Comparison of ENCODE assay signal across 8 mouse cellular contexts in genomic region chr5:140607836-140608633, GRCm38 (mm10). TPM values are rescaled to one million over a fixed set of nuclear protein-coding genes. Genes with fewer than 3 reads are reported as not detected.
DNase-seq lines count a peak whose midpoint lies in the region; ATAC-seq lines count a peak whose summit lies in the region.
"Had no signal": no experiment of that assay in that cellular context is flagged by ENCODE, and none has a peak within 500 bp of the region (broad histone marks: within the 10 kb centered on the region; RNA-seq: fewer than 3 reads in every experiment).

No protein-coding gene starts in this region.

- no peaks in the 10 kb centered on the region for H3K9me3 ChIP-seq in embryonic facial prominence, embryonic 15.5 days (replicated peaks)
- H3K9me3 ChIP-seq in limb, embryonic 10.5 days (replicated peaks), result no peaks in the 10 kb centered on the region
- no peaks in the 10 kb centered on the region for H3K9me3 ChIP-seq in midbrain, embryonic 16.5 days (replicated peaks; ENCODE audit: control insufficient read depth, low read length, poor library complexity, severe bottlenecking)

- H3K27me3 ChIP-seq in embryonic facial prominence, embryonic 15.5 days, result peaks cover 19% of the 10 kb centered on the region; the same call in 1 of the 2 replicates
- peaks cover 91% of the 10 kb centered on the region for H3K27me3 ChIP-seq in limb, embryonic 10.5 days (ENCODE audit: low read depth, poor library complexity, severe bottlenecking)
- H3K27me3 ChIP-seq in midbrain, embryonic 16.5 days (ENCODE audit: control insufficient read depth, insufficient read depth, low read depth, low read length), result peaks cover 8% of the 10 kb centered on the region

- under 1% methylated on average over 17 of the region's 17 CpGs for WGBS in embryonic facial prominence, embryonic 15.5 days
- WGBS in limb, embryonic 10.5 days, result 2% methylated on average over 17 of the region's 17 CpGs
- under 1% methylated on average over 17 of the region's 17 CpGs for WGBS in midbrain, embryonic 16.5 days

- H3K27ac ChIP-seq in embryonic facial prominence, embryonic 15.5 days (replicated peaks), result peak overlapping the region; percentile 93
- peak overlapping the region; percentile 75 for H3K27ac ChIP-seq in limb, embryonic 10.5 days
- H3K27ac ChIP-seq in midbrain, embryonic 16.5 days (ENCODE audit: low read length), result peak overlapping the region; percentile 83

- H3K4me2 ChIP-seq in embryonic facial prominence, embryonic 15.5 days (replicated peaks), result peak overlapping the region; percentile 90
- H3K4me2 ChIP-seq in midbrain, embryonic 16.5 days (ENCODE audit: low read length), result peak overlapping the region; percentile 90

- H3K36me3 ChIP-seq in embryonic facial prominence, embryonic 15.5 days, result peaks cover 11% of the 10 kb centered on the region; the same call in 1 of the 2 replicates
- H3K36me3 ChIP-seq in limb, embryonic 10.5 days, result 0 out of 2 replicates have a peak, but pooled peaks cover under 1% of the 10 kb centered on the region
- H3K36me3 ChIP-seq in midbrain, embryonic 16.5 days (ENCODE audit: control insufficient read depth, insufficient read depth, low read length), result no peaks in the 10 kb centered on the region

- H3K4me3 ChIP-seq in embryonic facial prominence, embryonic 15.5 days (replicated peaks), result peak overlapping the region; percentile 63
- H3K4me3 ChIP-seq in limb, embryonic 10.5 days, result peak overlapping the region; percentile 60
- H3K4me3 ChIP-seq in midbrain, embryonic 16.5 days (ENCODE audit: low read depth, low read length), result peak overlapping the region; percentile 56

- DNase-seq in urinary bladder, postnatal 14 days (ENCODE audit: low spot score), result peak; percentile 35
- no peak for DNase-seq in urinary bladder, postnatal 10 days (ENCODE audit: low spot score)
- DNase-seq in limb, embryonic 10.5 days (ENCODE audit: low spot score), result no peak
- no peak for DNase-seq in ovary, postnatal 14 days (ENCODE audit: low spot score)
- DNase-seq in adrenal gland, adult 18-20 months (ENCODE audit: low spot score in 2 of 2), result no peak

- H3K4me1 ChIP-seq in embryonic facial prominence, embryonic 15.5 days, result peaks cover 82% of the 10 kb centered on the region
- H3K4me1 ChIP-seq in limb, embryonic 10.5 days, result peaks cover 76% of the 10 kb centered on the region
- H3K4me1 ChIP-seq in midbrain, embryonic 16.5 days (ENCODE audit: control insufficient read depth, insufficient read depth, low read length), result peaks cover 35% of the 10 kb centered on the region

- H3K9ac ChIP-seq in embryonic facial prominence, embryonic 15.5 days, result peak overlapping the region; percentile 64
- H3K9ac ChIP-seq in midbrain, embryonic 16.5 days (ENCODE audit: low read depth, low read length), result peak overlapping the region; percentile 68

- no peak for ATAC-seq in embryonic facial prominence, embryonic 15.5 days (ENCODE audit: insufficient number of reproducible peaks, low FRiP score, low TSS enrichment, low read depth)
- ATAC-seq in midbrain, embryonic 16.5 days, result no peak

RNA-seq across cellular contexts. Expression of gene Lfng, which starts 0.9 kb away (rescaled TPM):
- 31.8 and 36.0 TPM in 2 replicates for polyA plus RNA-seq in embryonic facial prominence, embryonic 15.5 days (2015; fragmentation: Nextera tagmentation; extraction: Ambion mirVana)
- polyA plus RNA-seq in limb, embryonic 10.5 days (2016; fragmentation: Nextera tagmentation; extraction: Ambion mirVana), result 4.3 and 5.8 TPM in 2 replicates
- 18.4 and 23.1 TPM in 2 replicates for polyA plus RNA-seq in midbrain, embryonic 16.5 days (2015; fragmentation: Nextera tagmentation; extraction: Ambion mirVana)
- total RNA-seq in adrenal gland, adult 18-20 months (2021), result 10 to 100 TPM in 1 of 2 experiments, 1 to 10 TPM in 1; 9.8 to 12.3 TPM

RNA-seq across cellular contexts. Expression of gene Ttyh3, which starts 40.8 kb away (rescaled TPM):
- 42.3 and 43.7 TPM in 2 replicates for polyA plus RNA-seq in embryonic facial prominence, embryonic 15.5 days (2015; fragmentation: Nextera tagmentation; extraction: Ambion mirVana)
- polyA plus RNA-seq in limb, embryonic 10.5 days (2016; fragmentation: Nextera tagmentation; extraction: Ambion mirVana), result 36.6 and 47.0 TPM in 2 replicates
- polyA plus RNA-seq in midbrain, embryonic 16.5 days (2015; fragmentation: Nextera tagmentation; extraction: Ambion mirVana), result 56.0 and 61.5 TPM in 2 replicates
- total RNA-seq in adrenal gland, adult 18-20 months (2021), result 10 to 100 TPM; 26.5 to 70.6 TPM

RNA-seq across cellular contexts. Expression of gene Grifin, which starts 43.2 kb away (rescaled TPM):
- not detected in 2 replicates for polyA plus RNA-seq in embryonic facial prominence, embryonic 15.5 days (2015; fragmentation: Nextera tagmentation; extraction: Ambion mirVana)
- polyA plus RNA-seq in limb, embryonic 10.5 days (2016; fragmentation: Nextera tagmentation; extraction: Ambion mirVana), result not detected in 2 replicates
- 0.43 TPM in 1 of 2 replicates, not detected in the other for polyA plus RNA-seq in midbrain, embryonic 16.5 days (2015; fragmentation: Nextera tagmentation; extraction: Ambion mirVana)
- total RNA-seq in adrenal gland, adult 18-20 months (2021), result not detected
- total RNA-seq: heart, postnatal 10 days had no signal
